Mouse (Mus musculus) cerebellum, adult 9-10 months (tissue): ENCODE results near the gene Abhd10.

Source experiments
- DNase-seq: peaks from one replicate; pipeline ENCODE4 v3.0.0; 2022

Gene Abhd10

DNA sequence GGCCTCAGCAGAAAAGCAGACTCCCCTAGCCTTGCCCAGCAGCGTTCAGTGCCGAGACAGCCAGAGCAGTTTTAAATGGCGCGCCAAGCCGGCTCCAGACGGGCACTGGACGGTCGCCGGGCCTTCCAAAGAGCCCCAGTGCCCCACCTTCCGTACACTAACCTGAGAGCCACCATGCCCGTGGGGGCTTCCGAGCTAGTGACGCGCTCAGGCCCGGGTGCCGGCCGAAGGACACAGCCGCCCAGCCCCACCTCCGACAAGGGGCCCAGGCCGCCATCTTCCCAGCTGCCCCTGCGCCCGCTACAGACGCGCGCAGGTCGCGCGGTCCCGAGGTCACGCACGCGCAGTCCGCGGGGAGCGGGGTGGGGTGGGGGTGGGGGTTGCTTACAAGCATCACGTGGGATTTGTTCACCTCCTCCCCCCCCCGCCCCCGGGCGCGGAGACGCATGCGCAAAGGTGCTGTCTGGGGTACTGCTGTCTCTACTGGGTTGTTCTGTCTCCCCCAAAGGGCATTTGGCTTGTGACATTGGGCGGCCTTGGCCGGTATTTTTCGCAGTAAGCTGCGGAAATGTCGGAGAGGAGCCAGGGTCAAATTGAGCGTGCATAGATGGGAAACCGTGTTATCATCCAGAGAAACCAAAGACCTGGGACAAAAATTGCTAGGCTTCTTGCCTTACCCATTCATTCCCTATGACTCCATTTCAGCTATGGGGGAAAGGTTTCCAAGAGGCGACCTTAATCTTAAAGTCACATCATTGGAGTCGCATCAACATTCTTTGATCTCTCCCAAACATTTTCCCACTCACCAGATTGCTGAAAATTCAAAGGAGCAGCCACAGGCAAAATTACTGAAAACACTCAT, at the start of gene Abhd10:
Abhd10 (minus strand) TSS at position 341 of the 862 bp plus-strand sequence.
- peak; percentile 99 for DNase-seq

DNA sequence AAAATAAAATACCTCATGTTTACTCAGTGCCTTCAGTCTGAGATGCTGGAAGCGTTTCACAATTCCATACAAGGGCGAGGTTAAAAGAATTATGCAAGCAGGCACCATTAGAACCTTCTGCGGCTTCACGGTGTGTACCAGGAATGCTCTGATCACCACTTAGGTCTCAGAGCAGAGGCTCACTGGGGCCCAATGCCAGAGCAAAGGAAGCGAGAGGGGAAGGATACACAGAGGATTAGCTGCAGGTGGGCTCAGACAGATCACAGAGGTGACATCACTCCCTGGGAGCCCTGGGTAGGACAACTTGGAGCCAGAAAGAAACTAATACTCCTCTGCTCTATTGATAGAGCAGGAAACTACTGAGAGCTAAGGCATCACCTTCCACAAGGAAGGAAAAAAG, 48.5 kb upstream of the Abhd10 start:
- DNase-seq = peak; percentile 32

GRCm38 (mm10) chr16:45789311-45789710, 46.6 kb upstream of the Abhd10 start:
- DNase-seq = no peak

DNA sequence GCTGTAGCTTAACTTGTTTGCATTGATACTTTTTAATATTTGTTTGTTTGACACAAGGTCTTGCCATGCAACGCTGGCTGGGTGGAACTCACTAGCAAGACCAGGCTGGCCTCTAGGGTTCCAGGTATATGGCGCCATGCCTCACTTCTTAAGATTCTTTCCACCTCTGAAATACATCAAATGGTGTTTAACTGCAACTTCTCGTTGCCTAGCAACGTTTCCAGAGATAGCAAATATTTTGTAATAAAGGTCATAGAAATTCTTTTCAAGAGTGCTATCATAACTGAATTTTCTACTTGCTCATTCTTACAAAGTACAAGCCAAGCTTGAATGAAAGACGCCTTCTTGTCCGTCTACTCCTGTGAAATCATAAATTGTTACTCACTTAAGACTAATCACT, 44.9 kb upstream of the Abhd10 start:
- DNase-seq = no peak

DNA sequence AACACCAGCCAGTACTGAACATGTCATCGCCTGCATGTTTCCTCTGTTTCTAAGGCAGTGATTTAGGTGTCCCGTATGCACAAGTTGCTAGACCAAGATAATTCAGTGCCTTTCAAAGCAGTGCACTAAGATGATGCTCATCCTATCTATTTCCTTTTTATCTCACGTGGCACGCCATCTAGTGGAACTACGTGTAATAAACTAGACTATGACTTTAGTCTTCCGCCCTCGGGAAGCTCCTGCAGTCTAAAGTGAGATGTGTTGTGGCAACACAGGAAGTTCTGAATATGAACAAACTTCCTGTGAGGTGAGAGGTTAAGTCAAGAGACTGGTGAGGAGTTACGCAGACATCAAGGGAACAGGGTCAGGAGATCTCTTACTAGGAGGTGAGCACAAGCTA, 43.9 kb upstream of the Abhd10 start:
- DNase-seq = peak; percentile 64

DNA sequence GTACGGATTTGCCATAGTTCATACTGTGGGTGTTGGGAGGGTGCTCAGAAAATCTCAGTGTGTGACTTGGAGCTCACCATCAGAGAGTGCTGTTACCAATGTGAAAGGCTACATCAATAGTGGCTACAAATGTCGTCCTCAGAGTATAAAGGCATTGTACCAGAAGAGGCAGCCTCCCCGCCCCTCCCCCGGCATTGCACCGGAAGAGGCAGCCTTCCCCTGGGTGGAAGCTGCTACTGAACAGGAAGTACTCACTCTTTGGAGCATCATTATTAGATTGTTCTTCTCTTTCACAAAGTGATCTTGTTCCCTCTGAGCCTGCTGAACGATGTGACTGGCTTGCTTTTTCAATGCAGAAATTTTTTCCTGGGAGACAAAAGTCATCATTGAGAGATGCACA, 37.2 kb upstream of the Abhd10 start:
- no peak for DNase-seq

DNA sequence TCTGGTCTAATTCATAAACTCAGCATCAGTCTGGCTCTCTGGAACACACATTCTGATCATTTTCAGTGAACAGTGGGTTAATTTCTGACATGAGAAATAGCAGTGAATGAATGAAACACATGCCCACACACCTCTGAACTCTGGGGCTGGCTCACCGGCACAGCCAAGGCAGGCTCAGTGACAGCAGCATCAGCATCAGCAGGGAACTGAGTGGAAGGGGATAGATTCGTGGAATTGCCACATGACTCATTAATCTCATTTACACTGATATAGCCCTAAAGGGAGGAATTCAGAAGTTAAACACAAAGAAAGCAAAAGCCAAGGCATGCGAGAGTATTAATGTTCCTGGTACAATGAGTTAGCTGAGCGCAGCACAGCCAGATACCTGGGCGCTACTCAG, 32.1 kb upstream of the Abhd10 start:
- DNase-seq = no peak

DNA sequence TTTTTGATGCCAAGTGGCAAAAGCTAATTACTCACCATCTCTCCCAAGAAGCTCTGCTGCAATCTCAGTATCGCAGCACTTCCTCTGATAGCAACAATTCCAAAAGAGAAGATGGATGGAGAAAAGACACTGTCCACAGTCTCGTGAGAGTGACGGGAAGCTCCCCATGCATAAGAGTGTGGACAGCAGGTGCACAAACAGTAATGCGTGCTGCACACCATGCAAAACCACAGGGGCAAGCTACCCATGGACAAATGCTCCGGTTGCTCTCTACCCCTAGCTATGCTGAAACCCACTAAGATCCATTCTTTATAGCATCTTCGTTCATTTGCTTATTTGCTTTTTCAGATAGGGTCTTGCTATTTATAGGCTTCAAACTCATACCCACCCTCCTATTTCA, 28.2 kb upstream of the Abhd10 start:
- DNase-seq = peak; percentile 52

- DNase-seq = peak; percentile 96
These were observed 25.3 kb upstream of the Abhd10 start for GRCm38 (mm10) chr16:45767853-45768640.

GRCm38 (mm10) chr16:45767434-45767833, 24.7 kb upstream of the Abhd10 start:
- DNase-seq = no peak

GRCm38 (mm10) chr16:45765801-45766494, 23.2 kb upstream of the Abhd10 start:
- DNase-seq = no peak

DNA sequence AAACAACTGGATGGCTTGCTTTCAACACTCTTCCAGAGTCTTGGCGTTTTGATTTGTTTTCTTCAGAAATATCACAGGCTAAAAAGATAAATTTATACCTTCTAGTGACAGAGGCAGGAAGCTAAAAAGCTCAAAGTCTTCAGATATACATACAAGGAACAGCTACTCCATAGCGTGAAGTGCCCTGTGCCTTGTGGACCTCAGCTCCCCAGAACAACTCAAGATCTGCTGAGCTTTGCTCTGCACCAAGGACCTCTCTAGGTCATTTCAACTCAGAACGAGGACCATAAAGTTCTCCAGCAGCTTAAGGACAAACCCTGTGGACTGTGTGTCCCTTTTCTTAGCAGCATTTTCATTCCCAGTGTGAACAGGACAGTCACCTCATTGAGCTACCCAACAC, 22.3 kb upstream of the Abhd10 start:
- DNase-seq = no peak

- no peak for DNase-seq
These were observed 20.2 kb upstream of the Abhd10 start for GRCm38 (mm10) chr16:45762859-45763505.

DNA sequence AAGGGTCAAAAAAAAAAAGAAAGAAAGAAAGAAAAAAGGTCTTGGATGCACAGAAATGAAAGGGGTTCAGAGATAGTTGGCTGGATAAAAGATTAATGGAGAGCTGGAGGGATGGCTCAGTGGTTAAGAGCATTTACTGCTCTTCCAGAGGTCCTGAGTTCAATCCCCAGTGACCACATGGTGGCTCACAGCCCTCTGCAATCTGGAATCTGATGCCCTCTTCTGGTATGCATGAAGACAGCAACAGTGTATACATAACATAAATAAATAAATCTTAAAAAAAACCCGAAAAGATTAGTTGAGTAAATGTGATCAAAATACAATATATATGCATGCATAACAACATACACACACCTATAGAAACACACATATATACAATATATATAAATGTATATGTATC, 18.7 kb upstream of the Abhd10 start:
- DNase-seq = no peak

- no peak for DNase-seq
These were observed 16.0 kb upstream of the Abhd10 start for GRCm38 (mm10) chr16:45758726-45759269.

DNA sequence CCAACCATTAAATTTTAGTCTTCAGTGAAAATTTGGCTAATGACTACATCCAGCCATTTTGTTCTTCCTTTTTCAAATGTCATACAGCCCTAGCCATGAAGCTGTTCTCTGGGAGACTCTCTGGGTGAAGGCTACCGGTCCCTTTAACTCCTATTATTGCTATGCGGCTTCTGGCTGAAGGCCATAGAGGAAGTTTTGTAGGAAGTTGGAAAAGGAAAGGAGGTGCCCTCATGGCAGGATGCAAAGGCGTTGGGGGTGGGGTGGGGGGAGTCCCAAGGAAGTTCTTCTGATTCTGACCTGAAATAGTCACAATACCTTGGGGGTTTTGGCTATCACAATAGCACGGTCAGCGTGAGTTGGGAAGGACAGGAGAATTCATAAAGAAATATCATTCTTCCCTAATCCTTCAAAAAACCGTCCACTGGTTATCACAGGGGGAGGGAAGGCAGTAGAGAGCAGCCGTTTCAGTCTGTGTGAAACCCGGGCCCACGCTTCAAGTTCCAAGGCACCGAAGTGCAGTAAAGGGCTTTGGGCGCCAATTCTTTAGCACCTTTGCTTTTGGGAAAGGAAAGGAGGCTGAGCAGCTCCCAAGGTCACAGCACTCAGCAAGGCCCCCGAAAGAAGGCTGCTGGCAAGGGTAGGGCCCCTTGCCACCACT, 14.8 kb upstream of the Abhd10 start:
- no peak for DNase-seq

DNA sequence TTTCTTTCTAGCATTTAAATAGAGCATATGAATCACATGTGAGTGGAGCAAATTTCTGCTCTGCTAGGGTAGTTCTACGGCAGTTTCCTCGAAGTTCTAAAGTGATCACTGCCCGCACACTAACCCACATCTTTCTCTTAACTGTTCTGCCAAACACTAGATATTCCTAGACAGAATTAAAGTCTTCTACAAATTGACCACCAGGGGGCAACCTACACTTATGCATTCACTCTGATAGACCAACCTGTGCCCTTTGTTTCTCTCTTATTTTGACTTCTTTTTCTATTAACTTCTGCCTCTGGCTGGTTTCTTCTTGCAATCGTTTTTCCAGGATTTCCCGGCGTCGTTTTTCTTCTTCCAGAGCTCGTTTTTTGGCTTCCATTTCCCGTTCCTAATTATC, 14.1 kb upstream of the Abhd10 start:
- DNase-seq = peak; percentile 86

- peak; percentile 61 for DNase-seq
These were observed 913 bp upstream of the Abhd10 start for GRCm38 (mm10) chr16:45743591-45744144.

DNA sequence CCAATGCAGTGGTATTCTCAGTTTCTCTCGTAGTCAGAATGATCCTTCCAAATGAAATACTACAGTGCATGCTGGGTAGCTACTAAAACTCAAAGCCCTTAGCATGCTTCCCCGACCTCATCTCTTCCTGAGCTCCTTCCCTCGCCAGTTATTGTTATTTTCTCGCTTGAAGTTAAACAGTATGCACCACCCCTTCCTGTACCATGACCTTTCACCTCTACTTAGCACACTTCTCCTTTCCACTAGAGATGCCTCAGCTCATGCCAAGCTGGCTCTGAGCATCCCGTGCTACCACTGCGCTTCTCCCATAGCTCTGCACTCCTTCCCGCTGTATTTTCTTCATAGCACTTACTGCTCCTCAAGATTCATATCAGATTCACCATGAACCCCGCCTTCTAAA, 4.9 kb downstream of the Abhd10 start:
- DNase-seq = no peak

DNA sequence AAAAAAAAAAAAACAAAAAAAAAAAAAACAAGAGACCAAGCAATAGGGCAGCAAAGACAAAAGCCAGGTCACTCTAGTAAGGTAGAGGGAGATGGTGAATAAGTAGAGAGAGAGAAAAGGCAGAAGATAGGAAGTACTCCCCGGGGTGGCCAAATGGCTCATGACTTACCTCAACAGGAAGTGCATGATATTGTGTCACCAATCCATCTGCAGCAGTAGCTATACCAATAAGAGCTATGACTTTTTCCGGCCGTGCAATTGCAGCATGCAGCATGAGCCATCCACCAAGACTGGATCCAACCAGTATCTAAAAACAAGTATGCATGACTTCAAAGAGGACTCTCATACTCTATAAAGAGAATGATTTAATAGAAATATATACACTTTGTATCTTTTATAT, 6.0 kb downstream of the Abhd10 start:
- DNase-seq = no peak

- DNase-seq = no peak
These were observed 13.6 kb downstream of the Abhd10 start for GRCm38 (mm10) chr16:45729163-45729562.

DNA sequence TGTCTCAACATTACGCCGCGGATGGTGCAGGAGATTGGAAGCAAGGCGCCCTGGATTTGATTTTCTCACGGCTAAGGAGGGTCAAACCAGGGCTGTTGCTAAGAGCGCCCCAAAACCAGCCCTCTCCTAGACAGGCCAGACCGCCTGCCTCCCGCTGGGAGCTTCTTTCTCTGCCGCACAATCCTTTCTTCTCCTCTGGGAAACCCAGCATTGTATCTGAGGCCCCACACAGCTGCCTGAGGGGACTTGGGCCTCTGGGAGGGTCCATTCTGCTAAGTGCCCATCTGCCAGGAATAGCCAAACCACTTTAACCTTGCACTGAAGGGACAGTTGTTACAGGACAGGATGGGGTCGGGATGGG, 18.0 kb downstream of the Abhd10 start:
- DNase-seq = peak; percentile 72
